Mouse (Mus musculus): Measurements from ENCODE around the gene Olfr646.

Olfr646 gene

DNA sequence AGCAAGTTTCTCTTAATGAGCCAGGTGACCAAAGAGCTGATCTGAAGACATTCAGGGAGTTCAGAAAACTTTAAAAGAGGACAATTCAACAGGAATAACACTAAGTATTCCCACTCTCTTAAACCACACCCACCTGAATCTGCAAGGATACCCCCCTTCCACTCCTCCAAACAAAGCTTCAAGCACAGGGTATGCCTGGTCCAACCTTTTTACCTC lies at the start of gene Olfr646:
Gene Olfr646, plus strand, starts transcription at position 117 of the 216 bp plus-strand sequence.
- DNase-seq (ENCODE audit: low spot score in 2 of 2) = no peak

DNA sequence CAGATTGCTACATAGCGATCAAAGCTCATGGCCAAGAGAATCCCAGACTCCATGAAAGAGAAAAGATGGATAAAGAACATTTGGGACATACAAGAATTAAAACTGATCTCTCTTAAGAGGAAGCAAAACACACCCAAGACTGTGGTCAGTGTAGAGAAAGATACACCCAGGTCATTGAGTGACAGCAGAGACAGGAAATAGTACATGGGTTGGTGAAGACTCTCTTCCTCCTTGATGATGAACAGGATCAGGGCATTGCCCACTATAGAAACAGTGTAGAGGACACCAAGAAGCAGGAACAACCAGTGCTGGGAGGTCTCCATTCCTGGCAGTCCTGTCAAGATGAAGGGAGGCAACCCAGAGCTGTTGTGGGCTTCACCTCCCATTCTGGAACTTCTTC lies 45.5 kb upstream of the Olfr646 start:
- no peak for DNase-seq (ENCODE audit: low spot score in 2 of 2)

DNA sequence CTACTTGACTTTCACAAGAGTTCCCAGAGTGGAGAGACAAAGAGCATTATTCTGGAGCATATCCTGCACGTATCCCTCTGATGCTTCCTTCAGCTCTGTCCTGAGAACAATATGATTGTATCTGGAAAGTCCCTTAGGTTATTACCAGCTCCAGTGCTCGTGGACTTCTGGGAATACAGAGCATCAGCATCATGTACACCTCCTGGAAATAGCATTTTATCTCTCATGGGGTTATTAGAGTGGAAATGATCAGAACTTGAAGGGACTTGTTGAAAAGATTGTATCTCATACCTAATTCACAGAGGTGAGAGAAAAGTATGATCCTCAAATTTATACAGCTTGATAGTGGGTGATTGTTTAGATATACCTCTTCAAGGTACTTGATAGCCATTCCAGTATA lies 43.3 kb upstream of the Olfr646 start, which contains the start of gene 4930516K23Rik:
Gene 4930516K23Rik, minus strand, starts transcription at position 101 of the 400 bp plus-strand sequence.
- DNase-seq (ENCODE audit: low spot score in 2 of 2) = no peak

DNA sequence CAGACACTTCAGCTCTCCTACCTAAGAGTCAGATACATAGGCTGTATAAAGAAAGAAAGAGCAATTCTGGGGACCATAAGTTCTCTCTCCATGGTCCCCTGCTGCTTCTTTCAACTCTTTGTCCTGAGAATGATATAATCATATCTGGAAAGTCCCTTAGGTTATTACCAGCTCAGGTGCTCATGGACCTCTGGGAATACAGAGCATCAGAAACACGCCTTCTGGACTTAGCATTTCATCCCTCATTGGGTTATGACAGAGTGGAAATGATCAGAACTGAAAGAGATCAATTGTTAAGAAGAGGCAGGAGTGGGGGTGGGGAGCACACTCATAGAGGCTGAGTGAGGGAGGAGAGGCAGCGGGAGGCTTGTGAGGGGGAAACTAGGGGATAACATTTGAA lies 32.9 kb upstream of the Olfr646 start, which contains the start of gene Olfr644:
Gene Olfr644, minus strand, starts transcription at position 101 of the 400 bp plus-strand sequence.
- DNase-seq (ENCODE audit: low spot score in 2 of 2) = no peak

DNA sequence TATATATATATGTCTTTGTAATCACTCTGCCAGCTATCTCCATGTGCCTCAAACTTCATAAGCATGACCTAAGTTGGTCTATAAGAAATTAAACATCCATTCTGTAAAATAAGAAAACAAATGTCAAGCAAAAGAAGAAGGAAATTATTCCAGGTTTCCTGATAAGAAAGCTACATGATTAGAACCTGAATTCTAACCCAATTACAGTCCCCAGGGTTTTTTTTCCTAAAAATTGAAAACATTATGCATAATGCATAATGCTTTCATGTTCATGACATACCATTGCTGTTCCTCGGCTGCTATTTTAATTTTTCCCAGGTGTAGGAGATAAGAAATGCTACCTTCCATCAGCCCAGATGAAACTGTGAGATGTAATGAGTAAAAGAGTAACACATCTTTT lies 19.3 kb upstream of the Olfr646 start, which contains the start of gene Olfr645:
Gene Olfr645, minus strand, starts transcription at position 101 of the 400 bp plus-strand sequence.
- no peak for DNase-seq (ENCODE audit: low spot score in 2 of 2)

DNA sequence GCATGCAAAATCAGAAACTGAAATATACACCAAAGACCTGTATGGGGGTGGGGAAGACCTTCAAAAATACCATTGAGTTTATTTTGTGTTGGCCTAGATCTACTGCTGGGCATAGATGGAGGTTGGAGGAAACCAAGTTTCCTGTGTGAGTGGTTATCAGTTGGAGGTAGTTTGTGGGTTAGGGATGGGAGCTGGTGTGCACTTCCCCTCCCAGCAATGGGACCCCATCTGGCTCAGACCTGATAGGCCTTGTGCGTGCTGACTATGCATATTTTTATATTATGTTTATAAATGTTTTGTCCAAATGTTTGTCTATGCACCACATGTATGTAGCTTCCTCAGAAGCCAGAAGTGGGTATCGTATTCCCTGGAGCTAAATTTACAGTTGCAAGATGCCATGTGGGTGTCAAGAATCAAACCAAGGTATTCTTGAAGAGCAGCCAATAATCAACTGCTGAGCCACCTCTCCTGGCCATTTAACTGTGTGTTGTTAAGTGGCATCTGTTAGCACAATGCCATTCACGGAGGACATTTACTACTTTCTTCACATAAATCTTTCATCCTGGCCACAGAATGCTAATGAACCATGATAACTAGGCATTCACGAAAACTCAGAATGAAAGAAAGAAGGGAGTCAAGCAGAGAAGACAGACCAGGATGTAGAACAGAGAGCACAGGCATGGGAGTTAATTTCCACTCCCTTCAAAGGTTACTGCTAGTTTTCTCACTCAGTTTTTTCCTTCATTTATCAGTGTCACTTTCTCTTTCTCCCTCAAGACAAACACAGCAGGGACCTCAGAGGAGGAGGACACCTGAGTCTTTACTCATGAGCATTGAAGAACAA lies 538 bp upstream of the Olfr646 start:
- DNase-seq (ENCODE audit: low spot score in 2 of 2) = no peak

DNA sequence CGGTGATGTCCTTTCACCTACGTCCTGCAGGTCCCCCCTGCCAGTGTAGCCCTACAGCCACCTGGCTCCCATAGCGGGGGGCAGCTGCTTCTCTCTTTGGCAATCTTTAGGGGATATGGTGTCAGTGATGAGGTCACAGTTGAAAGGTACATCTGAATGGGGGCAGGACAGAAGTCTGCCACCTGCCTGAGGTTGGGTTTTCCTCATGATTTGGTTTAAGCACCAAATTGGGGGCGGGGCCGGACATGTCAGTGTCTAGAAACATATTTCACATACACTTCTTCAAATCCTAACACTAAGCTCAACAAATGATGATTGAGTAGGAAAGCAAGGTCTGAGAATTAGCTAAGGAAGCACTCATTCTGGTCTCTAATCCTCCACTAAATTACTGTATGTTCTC lies 25.1 kb downstream of the Olfr646 start, which contains the start of gene Ubqln5:
Gene Ubqln5, minus strand, starts transcription at position 101 of the 400 bp plus-strand sequence.
- no peak for DNase-seq (ENCODE audit: low spot score in 2 of 2)

DNA sequence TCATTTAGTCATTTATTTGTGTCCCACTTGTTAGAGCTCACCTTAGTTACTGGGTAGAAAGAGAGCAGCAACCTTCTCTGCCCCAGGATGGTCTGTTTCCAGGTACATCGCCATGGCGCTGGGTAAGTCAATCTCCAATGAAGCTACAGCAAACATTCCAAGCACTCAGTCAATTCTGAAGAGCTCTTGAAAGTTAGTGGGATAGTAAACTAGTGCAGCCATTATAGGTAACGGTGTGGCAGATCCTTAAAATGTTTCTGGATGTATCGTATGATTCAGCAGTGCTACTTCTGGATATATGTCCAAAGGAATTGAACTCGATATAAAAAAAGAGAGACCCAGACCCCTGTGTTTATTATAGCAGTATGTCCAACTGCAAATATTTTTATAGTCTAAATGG lies 32.6 kb downstream of the Olfr646 start, which contains the start of gene Olfr643:
Gene Olfr643, minus strand, starts transcription at position 101 of the 400 bp plus-strand sequence.
- DNase-seq (ENCODE audit: low spot score in 2 of 2) = no peak

DNA sequence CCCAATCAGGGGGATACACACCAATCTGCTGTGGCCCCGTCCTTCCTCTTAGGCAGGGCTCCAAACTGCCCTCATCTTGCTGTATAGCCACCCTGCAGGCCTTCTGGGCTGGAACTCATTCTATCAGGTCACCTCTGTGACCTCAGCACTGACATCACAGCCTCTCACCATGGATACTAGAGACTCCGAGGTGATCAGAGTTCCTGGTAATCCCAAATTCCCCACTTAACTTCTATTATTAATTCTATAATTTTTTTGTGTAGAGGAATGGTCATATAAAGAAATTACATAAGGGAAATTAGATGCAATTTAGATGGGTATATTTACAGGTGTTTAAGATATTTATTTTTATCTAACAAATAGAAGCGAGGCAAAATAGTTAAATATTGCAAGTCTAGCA lies 38.5 kb downstream of the Olfr646 start, which contains the start of gene Ubqln3:
Gene Ubqln3, minus strand, starts transcription at position 101 of the 400 bp plus-strand sequence.
- no peak for DNase-seq (ENCODE audit: low spot score in 2 of 2)

DNA sequence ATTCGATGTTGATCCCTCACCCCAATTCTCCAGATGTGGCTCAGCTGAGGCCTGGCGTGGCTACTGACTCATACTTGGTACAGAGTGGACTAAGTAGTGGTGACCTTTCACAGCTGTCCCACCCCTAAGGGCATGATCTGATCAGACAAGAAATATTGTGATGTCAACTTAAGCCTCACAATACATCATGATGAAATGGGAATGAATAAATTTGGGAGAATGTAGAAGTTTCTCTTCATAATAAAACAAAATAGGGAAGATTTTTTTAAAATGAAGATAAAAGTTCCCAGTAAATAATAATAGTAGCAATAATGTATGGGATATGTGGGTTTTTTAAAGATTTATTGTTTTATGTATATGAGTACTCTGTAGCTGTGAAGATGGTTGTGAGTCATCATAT lies 45.8 kb downstream of the Olfr646 start, which contains the start of gene Ubqlnl:
Gene Ubqlnl, minus strand, starts transcription at position 101 of the 400 bp plus-strand sequence.
- no peak for DNase-seq (ENCODE audit: low spot score in 2 of 2)
